Mouse (Mus musculus): ENCODE data around the gene Zfp385a. TPM values are rescaled to one million over a fixed set of nuclear protein-coding genes. Genes with fewer than 3 reads are reported as not detected.
"Not testable (repeated sequence)": the region's sequence is repeated elsewhere in the genome, so short reads cannot be mapped to it uniquely, and the experiment has no call there.

The Zfp385a gene
- polyA plus RNA-seq, 1 experiment from 2014 or later, result 20.1 TPM

DNA sequence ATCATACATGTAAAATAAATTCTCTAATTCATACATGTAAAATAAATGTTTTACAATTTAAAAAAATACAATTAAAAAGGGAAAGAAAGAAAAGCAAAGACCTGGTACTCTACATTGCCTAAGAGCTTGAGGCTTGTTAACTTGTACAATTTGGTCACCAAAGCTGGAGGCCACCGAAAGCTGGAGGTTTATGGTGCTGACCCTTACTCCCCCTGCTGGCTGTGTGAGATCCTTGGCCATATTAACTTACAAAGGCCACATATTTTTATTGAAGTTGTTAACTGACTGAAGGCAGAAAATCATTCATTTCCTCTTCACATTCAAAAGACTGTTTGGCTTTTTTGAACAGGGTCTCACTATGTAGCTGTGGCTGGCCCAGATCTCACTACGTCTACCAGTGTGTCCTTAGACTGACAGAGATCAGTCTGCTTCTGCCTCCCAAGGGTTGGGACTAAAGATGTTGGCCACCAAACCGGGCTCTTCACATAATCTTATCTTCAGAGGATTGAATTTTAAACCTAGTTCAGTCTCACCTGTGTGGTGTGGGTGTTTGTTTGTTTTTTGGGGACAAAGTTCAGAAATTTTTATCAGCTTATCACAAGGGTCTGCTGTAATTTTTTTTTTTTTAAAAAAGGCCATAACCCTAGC lies 59.0 kb downstream of the Zfp385a start:
- 75% methylated on average over 3 of the region's 3 CpGs for WGBS
- Histone ChIP-seq H3K4me2 (ENCODE audit: low read length) (no peak overlapping the region), H3K27me3 (replicated peaks; ENCODE audit: control insufficient read depth, insufficient read depth, low read length) (no peaks in the 10 kb centered on the region), H3K4me1 (ENCODE audit: control insufficient read depth, insufficient read depth, low read depth, low read length) (peaks cover 4% of the 10 kb centered on the region), H3K36me3 (ENCODE audit: control insufficient read depth, insufficient read depth, low read length) (no peaks in the 10 kb centered on the region), H3K27ac (ENCODE audit: low read depth, low read length) (no peak overlapping the region), H3K9ac (ENCODE audit: low read depth, low read length) (no peak overlapping the region), H3K9me3 (ENCODE audit: control insufficient read depth, low read length) (no peaks in the 10 kb centered on the region), H3K4me3 (ENCODE audit: low read length) (no peak overlapping the region)
- no peak for ATAC-seq

DNA sequence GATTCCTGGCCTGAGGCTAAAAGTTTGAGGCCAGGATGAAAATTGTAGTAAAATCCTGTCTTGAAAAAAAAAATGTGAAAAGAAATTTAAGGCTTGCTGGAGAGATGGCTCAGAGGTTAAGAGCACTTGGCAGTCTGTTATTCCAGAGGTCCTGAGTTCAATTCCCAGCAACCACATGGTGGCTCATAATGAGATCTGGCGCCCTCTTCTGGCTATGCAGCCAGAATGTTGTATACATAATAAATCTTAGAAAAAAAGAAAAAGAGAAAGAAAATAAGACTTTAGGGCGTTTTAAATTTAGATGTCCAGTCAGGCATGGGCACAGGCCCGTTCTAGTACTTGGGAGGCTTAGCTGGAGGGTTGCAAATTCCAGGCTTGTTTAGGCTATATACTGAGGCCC lies 60.1 kb downstream of the Zfp385a start:
- Histone ChIP-seq H3K4me2 (ENCODE audit: low read length) (no peak overlapping the region), H3K4me1 (ENCODE audit: control insufficient read depth, insufficient read depth, low read depth, low read length) (0 out of 2 replicates have a peak, but pooled peaks cover under 1% of the 10 kb centered on the region), H3K4me3 (ENCODE audit: low read length) (no peak overlapping the region), H3K9me3 (ENCODE audit: control insufficient read depth, low read length) (no peaks in the 10 kb centered on the region), H3K27me3 (replicated peaks; ENCODE audit: control insufficient read depth, insufficient read depth, low read length) (no peaks in the 10 kb centered on the region), H3K9ac (ENCODE audit: low read depth, low read length) (no peak overlapping the region), H3K27ac (ENCODE audit: low read depth, low read length) (no peak overlapping the region), H3K36me3 (ENCODE audit: control insufficient read depth, insufficient read depth, low read length) (no peaks in the 10 kb centered on the region)
- WGBS, result 56% methylated on average over 3 of the region's 3 CpGs
- no peak for ATAC-seq

DNA sequence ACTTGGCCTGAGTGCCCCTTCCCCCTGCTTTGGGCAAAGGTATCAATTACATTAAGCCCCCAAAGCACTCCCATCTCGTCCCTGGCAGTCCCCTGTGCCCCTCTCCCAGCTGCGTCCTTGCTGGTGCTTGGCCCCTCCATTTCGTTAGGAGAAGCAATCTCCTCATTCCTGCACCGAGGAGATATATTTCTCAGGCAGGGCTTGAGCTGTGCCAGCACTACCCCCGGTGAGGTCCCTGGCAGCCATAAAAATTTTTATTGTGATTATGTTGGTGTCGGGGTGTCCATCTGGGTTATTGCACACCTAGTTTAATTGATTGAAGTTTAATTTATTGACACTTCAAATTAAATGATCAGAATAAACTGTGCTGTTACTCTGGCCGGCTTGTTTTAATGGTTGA lies 61.9 kb downstream of the Zfp385a start:
- Histone ChIP-seq H3K9ac (ENCODE audit: low read depth, low read length) (no peak overlapping the region), H3K9me3 (ENCODE audit: control insufficient read depth, low read length) (no peaks in the 10 kb centered on the region), H3K27ac (ENCODE audit: low read depth, low read length) (no peak overlapping the region), H3K4me3 (ENCODE audit: low read length) (no peak overlapping the region), H3K4me1 (ENCODE audit: control insufficient read depth, insufficient read depth, low read depth, low read length) (peaks cover 14% of the 10 kb centered on the region), H3K4me2 (ENCODE audit: low read length) (no peak overlapping the region), H3K36me3 (ENCODE audit: control insufficient read depth, insufficient read depth, low read length) (no peaks in the 10 kb centered on the region), H3K27me3 (replicated peaks; ENCODE audit: control insufficient read depth, insufficient read depth, low read length) (no peaks in the 10 kb centered on the region)
- no peak for ATAC-seq
- 54% methylated on average over 7 of the region's 7 CpGs for WGBS

DNA sequence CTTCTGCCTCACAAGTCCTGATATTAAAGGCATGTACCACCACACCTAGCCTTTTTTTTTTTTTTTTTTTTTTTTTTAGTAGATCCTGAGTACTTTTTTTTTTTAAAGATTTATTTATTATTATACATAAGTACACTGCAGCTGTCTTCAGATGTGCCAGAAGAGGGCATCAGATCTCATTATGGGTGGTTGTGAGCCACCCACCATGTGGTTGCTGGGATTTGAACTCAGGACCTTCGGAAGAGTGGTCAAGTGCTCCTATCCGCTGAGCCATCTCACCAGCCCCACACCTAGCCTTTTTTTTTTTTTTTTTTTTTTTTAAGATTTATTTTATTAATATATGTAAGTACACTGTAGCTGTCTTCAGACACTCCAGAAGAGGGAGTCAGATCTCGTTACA lies 64.0 kb downstream of the Zfp385a start:
- WGBS, result 90% methylated on average over 3 of the region's 3 CpGs
- H3K9ac ChIP-seq (ENCODE audit: low read depth, low read length); H3K27ac ChIP-seq (ENCODE audit: low read depth, low read length); H3K36me3 ChIP-seq (ENCODE audit: control insufficient read depth, insufficient read depth, low read length); H3K9me3 ChIP-seq (ENCODE audit: control insufficient read depth, low read length); H3K4me2 ChIP-seq (ENCODE audit: low read length); H3K27me3 ChIP-seq (replicated peaks; ENCODE audit: control insufficient read depth, insufficient read depth, low read length); ATAC-seq; H3K4me3 ChIP-seq (ENCODE audit: low read length): not testable (repeated sequence)
- H3K4me1 ChIP-seq (ENCODE audit: control insufficient read depth, insufficient read depth, low read depth, low read length), result peaks cover 14% of the 10 kb centered on the region

DNA sequence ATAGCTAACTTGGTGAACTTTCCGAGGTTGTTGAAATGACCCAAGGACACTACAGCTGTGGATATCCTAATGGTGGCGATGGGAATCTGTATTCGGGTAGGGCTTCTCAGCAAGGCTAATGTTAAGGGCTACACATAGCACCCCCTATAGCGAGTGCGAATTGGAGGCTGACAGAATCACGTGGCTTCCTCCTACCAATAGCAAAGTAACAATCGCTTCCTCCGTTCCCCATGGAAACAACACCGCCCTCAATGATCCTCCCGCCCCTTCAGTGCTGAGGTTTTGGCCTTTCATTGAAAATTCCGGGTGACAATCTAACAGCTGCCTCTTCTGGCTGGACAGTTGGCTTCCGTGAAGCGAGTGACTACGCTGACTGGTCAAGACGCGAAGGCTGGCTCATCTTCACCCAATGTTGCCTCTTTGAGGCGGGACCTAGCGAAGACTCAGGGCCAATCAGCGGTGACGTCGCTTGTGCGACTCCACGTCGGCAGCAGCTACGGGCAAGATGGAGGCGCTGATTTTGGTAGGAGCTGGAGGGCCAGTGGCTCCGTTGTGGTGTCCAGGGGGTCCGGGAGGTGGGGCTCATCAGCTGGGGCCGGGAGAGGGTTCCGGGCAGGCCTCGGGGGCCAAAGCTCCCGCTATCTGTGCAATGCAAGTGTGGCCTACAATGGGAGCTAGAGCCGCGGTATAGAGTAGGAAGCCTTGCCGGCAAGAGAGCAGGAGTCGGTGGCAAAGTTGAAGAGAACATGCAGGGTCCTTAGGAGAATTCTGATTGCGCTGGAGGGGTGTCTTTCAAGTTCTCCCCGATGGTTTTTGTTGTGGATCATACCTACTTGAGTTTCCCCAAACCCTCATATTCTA lies 67.2 kb downstream of the Zfp385a start, which contains the start of gene Copz1:
Copz1 (plus strand) TSS at position 296 of the 861 bp plus-strand sequence.
- H3K27ac ChIP-seq (ENCODE audit: low read depth, low read length), result peak within 1 kb of the TSS; percentile 54
- H3K4me2 ChIP-seq (ENCODE audit: low read length), result peak within 1 kb of the TSS; percentile 79
- H3K9ac ChIP-seq (ENCODE audit: low read depth, low read length), result peak within 1 kb of the TSS; percentile 74
- H3K9me3 ChIP-seq (ENCODE audit: control insufficient read depth, low read length), result no peaks in the 10 kb centered on the region
- peaks cover 14% of the 10 kb centered on the region for H3K4me1 ChIP-seq (ENCODE audit: control insufficient read depth, insufficient read depth, low read depth, low read length)
- no peaks in the 10 kb centered on the region for H3K36me3 ChIP-seq (ENCODE audit: control insufficient read depth, insufficient read depth, low read length)
- no peaks in the 10 kb centered on the region for H3K27me3 ChIP-seq (replicated peaks; ENCODE audit: control insufficient read depth, insufficient read depth, low read length)
- ATAC-seq, result peak; percentile 100
- under 1% methylated on average over 38 of the region's 38 CpGs for WGBS
- peak within 1 kb of the TSS; percentile 58 for H3K4me3 ChIP-seq (ENCODE audit: low read length)

DNA sequence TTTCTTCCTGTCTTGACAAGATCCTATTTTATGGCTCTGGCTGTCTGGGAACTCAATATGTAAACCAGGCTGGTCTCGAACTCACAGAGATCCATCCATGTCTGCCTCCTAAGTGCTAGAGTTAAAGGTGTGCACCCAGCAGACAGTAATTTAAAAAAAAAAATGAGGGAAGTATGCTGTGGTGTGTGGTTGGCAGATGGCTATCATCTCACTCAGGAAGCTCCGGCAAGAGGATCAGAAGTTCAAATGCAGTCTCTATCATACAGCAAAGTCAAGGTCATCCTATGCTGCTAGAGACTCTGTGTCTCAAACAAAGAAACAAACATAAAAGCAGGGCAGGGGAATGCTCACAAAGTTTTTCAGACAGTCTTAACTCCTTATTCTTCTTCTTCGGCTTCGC lies 71.0 kb downstream of the Zfp385a start:
- peaks cover 6% of the 10 kb centered on the region for H3K4me1 ChIP-seq (ENCODE audit: control insufficient read depth, insufficient read depth, low read depth, low read length)
- ATAC-seq, result no peak
- no peaks in the 10 kb centered on the region for H3K36me3 ChIP-seq (ENCODE audit: control insufficient read depth, insufficient read depth, low read length)
- H3K27ac ChIP-seq (ENCODE audit: low read depth, low read length), result no peak overlapping the region
- 86% methylated on average over 4 of the region's 4 CpGs for WGBS
- H3K4me2 ChIP-seq (ENCODE audit: low read length), result no peak overlapping the region
- H3K9me3 ChIP-seq (ENCODE audit: control insufficient read depth, low read length), result no peaks in the 10 kb centered on the region
- H3K4me3 ChIP-seq (ENCODE audit: low read length), result no peak overlapping the region
- no peaks in the 10 kb centered on the region for H3K27me3 ChIP-seq (replicated peaks; ENCODE audit: control insufficient read depth, insufficient read depth, low read length)
- H3K9ac ChIP-seq (ENCODE audit: low read depth, low read length), result no peak overlapping the region

DNA sequence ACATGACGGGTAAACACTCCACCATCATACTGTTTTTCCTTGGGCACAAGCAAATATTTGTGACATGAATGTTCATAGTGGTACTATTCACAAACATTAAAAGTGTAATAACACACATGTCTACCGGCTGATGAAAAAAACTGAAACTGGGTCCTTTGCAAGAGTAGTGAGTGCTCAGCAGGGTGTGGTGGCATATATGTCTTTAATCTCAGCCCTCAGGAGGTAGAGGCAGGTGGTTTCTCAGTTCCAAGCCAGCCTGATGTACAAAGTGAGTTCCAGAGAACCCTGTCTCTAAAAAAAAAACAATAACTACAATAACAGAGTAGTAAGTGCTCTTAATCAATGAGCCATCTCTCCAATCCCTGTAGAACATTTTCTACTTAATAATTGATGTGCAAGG lies 75.1 kb downstream of the Zfp385a start:
- H3K27me3 ChIP-seq (replicated peaks; ENCODE audit: control insufficient read depth, insufficient read depth, low read length), result no peaks in the 10 kb centered on the region
- H3K9me3 ChIP-seq (ENCODE audit: control insufficient read depth, low read length), result no peaks in the 10 kb centered on the region
- no peaks in the 10 kb centered on the region for H3K36me3 ChIP-seq (ENCODE audit: control insufficient read depth, insufficient read depth, low read length)
- H3K4me3 ChIP-seq (ENCODE audit: low read length), result no peak overlapping the region
- H3K4me1 ChIP-seq (ENCODE audit: control insufficient read depth, insufficient read depth, low read depth, low read length), result no peaks in the 10 kb centered on the region
- H3K27ac ChIP-seq (ENCODE audit: low read depth, low read length), result no peak overlapping the region
- H3K9ac ChIP-seq (ENCODE audit: low read depth, low read length), result no peak overlapping the region
- no peak for ATAC-seq
- no peak overlapping the region for H3K4me2 ChIP-seq (ENCODE audit: low read length)
- 89% methylated on average over 2 of the region's 2 CpGs for WGBS

MicroRNAs encoded within 50 kb of the gene (microRNA counts, 519-probe panel; counts per million panel counts)
- 2,870 counts per million, percentile 77 among the panel's probes with 10 or more counts for microRNA mmu-miR-148b

Small RNA genes within 50 kb of the gene (microRNA-seq; reads per million reads assigned to microRNA genes)
- gene Mir148b (207 reads per million, percentile 59 among the genes with 10 or more reads in this experiment), gene Mir6963 (not detected)

Other genes starting within 250 kb of the Zfp385a start
- gene Smug1, start 173.0 kb downstream of the Zfp385a start, polyA plus RNA-seq (2015; fragmentation: Nextera tagmentation; extraction: Ambion mirVana), result 25.1 and 29.1 TPM in 2 replicates
- gene Cbx5, start 100.3 kb downstream of the Zfp385a start, polyA plus RNA-seq (2015; fragmentation: Nextera tagmentation; extraction: Ambion mirVana), result 120 and 124 TPM in 2 replicates
- 483 and 550 TPM in 2 replicates for gene Hnrnpa1, start 99.7 kb downstream of the Zfp385a start, polyA plus RNA-seq (2015; fragmentation: Nextera tagmentation; extraction: Ambion mirVana)
- gene Nfe2, start 81.7 kb downstream of the Zfp385a start, polyA plus RNA-seq (2015; fragmentation: Nextera tagmentation; extraction: Ambion mirVana), result 0.65 and 0.69 TPM in 2 replicates
- gene Copz1, start 67.4 kb downstream of the Zfp385a start, polyA plus RNA-seq (2015; fragmentation: Nextera tagmentation; extraction: Ambion mirVana), result 207 and 209 TPM in 2 replicates
- 0.34 and 0.42 TPM in 2 replicates for gene Gpr84, start 29.5 kb downstream of the Zfp385a start, polyA plus RNA-seq (2015; fragmentation: Nextera tagmentation; extraction: Ambion mirVana)
- gene Itga5, start 26.7 kb upstream of the Zfp385a start, polyA plus RNA-seq (2015; fragmentation: Nextera tagmentation; extraction: Ambion mirVana), result 6.3 and 8.6 TPM in 2 replicates
- 0.31 TPM in 1 of 2 replicates, not detected in the other for gene Gtsf1, start 90.4 kb upstream of the Zfp385a start, polyA plus RNA-seq (2015; fragmentation: Nextera tagmentation; extraction: Ambion mirVana)
- gene Gtsf2, start 108.4 kb upstream of the Zfp385a start, polyA plus RNA-seq (2015; fragmentation: Nextera tagmentation; extraction: Ambion mirVana), result 0.45 and 1.0 TPM in 2 replicates
- 1.7 and 1.9 TPM in 2 replicates for gene Nckap1l, start 113.7 kb upstream of the Zfp385a start, polyA plus RNA-seq (2015; fragmentation: Nextera tagmentation; extraction: Ambion mirVana)
- 89.3 and 91.0 TPM in 2 replicates for gene Pde1b, start 162.9 kb upstream of the Zfp385a start, polyA plus RNA-seq (2015; fragmentation: Nextera tagmentation; extraction: Ambion mirVana)
- gene Ppp1r1a, start 197.9 kb upstream of the Zfp385a start, polyA plus RNA-seq (2015; fragmentation: Nextera tagmentation; extraction: Ambion mirVana), result 143 and 161 TPM in 2 replicates
- gene Glycam1, start 225.0 kb upstream of the Zfp385a start, polyA plus RNA-seq (2015; fragmentation: Nextera tagmentation; extraction: Ambion mirVana), result not detected in 2 replicates

Data from hindbrain, embryonic 16.5 days (tissue).